Mouse (Mus musculus): ENCODE data around the gene Metrnl. TPM values are rescaled to one million over a fixed set of nuclear protein-coding genes. Genes with fewer than 3 reads are reported as not detected.

Metrnl gene
- polyA plus RNA-seq, 1 experiment from 2014 or later: 28.1 TPM

- Histone ChIP-seq H3K4me3 (no peak overlapping the region), H3K9ac (no peak overlapping the region), H3K36me3 (no peaks in the 10 kb centered on the region), H3K4me1 (peaks cover 18% of the 10 kb centered on the region), H3K27ac (no peak overlapping the region; the same call in 1 of the 2 replicates), H3K9me3 (no peaks in the 10 kb centered on the region), H3K4me2 (no peak overlapping the region), H3K27me3 (no peaks in the 10 kb centered on the region)
- 65% methylated on average over 1 of the region's 1 CpGs for WGBS
- ATAC-seq (ENCODE audit: insufficient number of reproducible peaks, insufficient read depth, low FRiP score, low TSS enrichment, low read depth): no peak
Observed at GRCm38 (mm10) chr11:121740906-121741305, 39.6 kb downstream of the Metrnl start.

- no peak for ATAC-seq (ENCODE audit: insufficient number of reproducible peaks, insufficient read depth, low FRiP score, low TSS enrichment, low read depth)
- Histone ChIP-seq H3K4me1 (peaks cover 18% of the 10 kb centered on the region), H3K27me3 (no peaks in the 10 kb centered on the region), H3K4me3 (no peak overlapping the region), H3K27ac (no peak overlapping the region), H3K36me3 (no peaks in the 10 kb centered on the region), H3K9me3 (no peaks in the 10 kb centered on the region), H3K9ac (no peak overlapping the region), H3K4me2 (no peak overlapping the region)
- 24% methylated on average over 1 of the region's 1 CpGs for WGBS
Observed at GRCm38 (mm10) chr11:121741433-121741832, 40.1 kb downstream of the Metrnl start.

- ATAC-seq (ENCODE audit: insufficient number of reproducible peaks, insufficient read depth, low FRiP score, low TSS enrichment, low read depth): no peak
- peaks cover 25% of the 10 kb centered on the region for H3K4me1 ChIP-seq
Observed at GRCm38 (mm10) chr11:121743113-121743512, 41.8 kb downstream of the Metrnl start.

GRCm38 (mm10) chr11:121743915-121744628 lies 42.7 kb downstream of the Metrnl start:
- no peaks in the 10 kb centered on the region for H3K36me3 ChIP-seq
- no peak overlapping the region for H3K27ac ChIP-seq
- H3K9ac ChIP-seq: no peak overlapping the region
- no peaks in the 10 kb centered on the region for H3K27me3 ChIP-seq
- H3K9me3 ChIP-seq: no peaks in the 10 kb centered on the region
- H3K4me1 ChIP-seq: peaks cover 20% of the 10 kb centered on the region
- no peak overlapping the region for H3K4me3 ChIP-seq
- H3K4me2 ChIP-seq: no peak overlapping the region
- no peak for ATAC-seq (ENCODE audit: insufficient number of reproducible peaks, insufficient read depth, low FRiP score, low TSS enrichment, low read depth)

More at GRCm38 (mm10) chr11:121743113-121743512, 41.8 kb downstream of the Metrnl start:
- no peaks in the 10 kb centered on the region for H3K9me3 ChIP-seq
- no peak overlapping the region for H3K4me2 ChIP-seq
- no peak overlapping the region for H3K4me3 ChIP-seq
- no peak overlapping the region for H3K27ac ChIP-seq
- 70% methylated on average over 1 of the region's 1 CpGs for WGBS
- H3K36me3 ChIP-seq: no peaks in the 10 kb centered on the region
- no peak overlapping the region for H3K9ac ChIP-seq
- no peaks in the 10 kb centered on the region for H3K27me3 ChIP-seq

- Histone ChIP-seq H3K4me1 (peaks cover 7% of the 10 kb centered on the region; the same call in 1 of the 2 replicates), H3K27ac (no peak overlapping the region), H3K27me3 (no peaks in the 10 kb centered on the region), H3K4me3 (no peak overlapping the region), H3K9me3 (no peaks in the 10 kb centered on the region), H3K9ac (no peak overlapping the region), H3K36me3 (no peaks in the 10 kb centered on the region), H3K4me2 (no peak overlapping the region)
- WGBS: 46% methylated on average over 12 of the region's 12 CpGs
- no peak for ATAC-seq (ENCODE audit: insufficient number of reproducible peaks, insufficient read depth, low FRiP score, low TSS enrichment, low read depth)
Observed at GRCm38 (mm10) chr11:121746941-121747494, 45.7 kb downstream of the Metrnl start.

- H3K36me3 ChIP-seq: no peaks in the 10 kb centered on the region
- 90% methylated on average over 5 of the region's 5 CpGs for WGBS
- ATAC-seq (ENCODE audit: insufficient number of reproducible peaks, insufficient read depth, low FRiP score, low TSS enrichment, low read depth): no peak
- H3K4me3 ChIP-seq: no peak overlapping the region
- no peak overlapping the region for H3K27ac ChIP-seq
- H3K9me3 ChIP-seq: no peaks in the 10 kb centered on the region
- H3K4me1 ChIP-seq: peaks cover 7% of the 10 kb centered on the region; the same call in 1 of the 2 replicates
- H3K4me2 ChIP-seq: no peak overlapping the region
- no peak overlapping the region for H3K9ac ChIP-seq
- no peaks in the 10 kb centered on the region for H3K27me3 ChIP-seq
Observed at GRCm38 (mm10) chr11:121748003-121748684, 46.8 kb downstream of the Metrnl start.

Other genes with a start within 250 kb of the Metrnl start
- gene Tbcd, start 249.6 kb upstream of the Metrnl start, polyA plus RNA-seq (2015; fragmentation: Nextera tagmentation; extraction: Ambion mirVana): 42.1 and 42.5 TPM in 2 replicates
- 8.4 and 9.1 TPM in 2 replicates for gene Zfp750, start 182.2 kb upstream of the Metrnl start, polyA plus RNA-seq (2015; fragmentation: Nextera tagmentation; extraction: Ambion mirVana)
- 9.6 and 10.0 TPM in 2 replicates for gene B3gntl1, start 28.4 kb upstream of the Metrnl start, polyA plus RNA-seq (2015; fragmentation: Nextera tagmentation; extraction: Ambion mirVana)
- gene Ptchd3, start 128.7 kb downstream of the Metrnl start, polyA plus RNA-seq (2015; fragmentation: Nextera tagmentation; extraction: Ambion mirVana): not detected in 2 replicates